Mouse (Mus musculus) neural tube, embryonic 14.5 days (tissue): Measurements from ENCODE around the gene Plscr2. TPM values are rescaled to one million over a fixed set of nuclear protein-coding genes. Genes with fewer than 3 reads are reported as not detected.
A peak's percentile ranks its signal among the peaks of the same experiment; 100 is the strongest.

Experiments
- ATAC-seq: fragments of 200-750 bp; cut with Nextera tagmentation; 2 replicates; pipeline ENCODE4 v1.8.0; 2017; ENCODE audit warnings: low read depth, mild to moderate bottlenecking, moderate TSS enrichment, moderate library complexity
- H3K27ac ChIP-seq: fragments of 300-500 bp; sonication (generic); 2 replicates; pipeline ENCODE4 v1.5.1; 2014; ENCODE audit warnings: low read depth, mild to moderate bottlenecking, control low read depth, low read length, moderate library complexity, mixed read lengths
- H3K27me3 ChIP-seq: fragments of 300-500 bp; sonication (generic); 2 replicates; pipeline ENCODE4 v1.6.1; 2014; ENCODE audit warnings: low read length; ENCODE audit not compliant: control insufficient read depth, insufficient read depth
- H3K36me3 ChIP-seq: fragments of 300-500 bp; sonication (generic); 2 replicates; pipeline ENCODE4 v1.6.1; 2014; ENCODE audit warnings: low read length, mixed read lengths; ENCODE audit not compliant: control insufficient read depth, insufficient read depth
- H3K4me1 ChIP-seq: fragments of 300-500 bp; sonication (generic); 2 replicates; pipeline ENCODE4 v1.6.1; 2014; ENCODE audit warnings: low read length; ENCODE audit not compliant: control insufficient read depth, insufficient read depth
- H3K4me2 ChIP-seq: fragments of 300-500 bp; sonication (generic); 2 replicates; pipeline ENCODE4 v1.6.1; 2014; ENCODE audit warnings: mild to moderate bottlenecking, low read depth, low read length, control low read depth
- H3K4me3 ChIP-seq: fragments of 300-500 bp; sonication (generic); 2 replicates; pipeline ENCODE4 v1.5.1; 2014; ENCODE audit warnings: low read depth, low read length, control low read depth, mixed read lengths
- H3K9ac ChIP-seq: fragments of 300-500 bp; sonication (generic); replicated peaks from 2 replicates; pipeline ENCODE4 v1.6.1; 2014; ENCODE audit warnings: low read depth, mild to moderate bottlenecking, control low read depth, low read length, mixed read lengths
- H3K9me3 ChIP-seq: fragments of 300-500 bp; sonication (generic); 2 replicates; pipeline ENCODE4 v1.6.1; 2016; ENCODE audit warnings: low read length; ENCODE audit not compliant: control insufficient read depth
- WGBS: fragments of 180-500 bp; shearing (Covaris S2); extraction: QIAGEN DNeasy Blood & Tissue Kit; methylation state at CpG from one replicate; pipeline ENCODE4 v1.1.7; 2014; 5-methylcytosine and 5-hydroxymethylcytosine counted together
- polyA plus RNA-seq: library from polyadenylated mRNA; unstranded; fragments of >200 nt; fragmentation: Nextera tagmentation; extraction: Ambion mirVana; gene quantifications from 2 replicates; pipeline ENCODE4 v1.2.1, GENCODE M21; 2014

Plscr2 gene
- 1.5 TPM in 1 of 2 replicates, not detected in the other for polyA plus RNA-seq

GRCm38 (mm10) chr9:92275486-92276207 lies at the start of gene Plscr2:
Plscr2 (plus strand) TSS chr9:92275602.
- H3K4me1 ChIP-seq: no peaks in the 10 kb centered on the region
- H3K9me3 ChIP-seq: no peaks in the 10 kb centered on the region
- no peak within 1 kb of the TSS for H3K9ac ChIP-seq
- no peaks in the 10 kb centered on the region for H3K36me3 ChIP-seq
- ATAC-seq: no peak
- no peak within 1 kb of the TSS for H3K27ac ChIP-seq
- H3K4me3 ChIP-seq: no peak within 1 kb of the TSS
- H3K27me3 ChIP-seq: no peaks in the 10 kb centered on the region
- no peak within 1 kb of the TSS for H3K4me2 ChIP-seq
- 73% methylated on average over 9 of the region's 9 CpGs for WGBS

GRCm38 (mm10) chr9:92226127-92226655 lies 49.2 kb upstream of the Plscr2 start:
- WGBS: 86% methylated on average over 3 of the region's 3 CpGs
- no peaks in the 10 kb centered on the region for H3K27me3 ChIP-seq

GRCm38 (mm10) chr9:92226795-92227194 lies 48.6 kb upstream of the Plscr2 start:
- ATAC-seq: no peak
- no peak overlapping the region for H3K4me3 ChIP-seq
- H3K4me2 ChIP-seq: no peak overlapping the region
- H3K9ac ChIP-seq: no peak overlapping the region
- H3K27me3 ChIP-seq: no peaks in the 10 kb centered on the region
- H3K27ac ChIP-seq: no peak overlapping the region
- H3K36me3 ChIP-seq: no peaks in the 10 kb centered on the region
- H3K4me1 ChIP-seq: no peaks in the 10 kb centered on the region
- no peaks in the 10 kb centered on the region for H3K9me3 ChIP-seq
- WGBS: 90% methylated on average over 3 of the region's 3 CpGs

More at GRCm38 (mm10) chr9:92226127-92226655, 49.2 kb upstream of the Plscr2 start:
- Histone ChIP-seq H3K36me3 (no peaks in the 10 kb centered on the region), H3K9me3 (no peaks in the 10 kb centered on the region), H3K27ac (no peak overlapping the region), H3K9ac (no peak overlapping the region), H3K4me1 (no peaks in the 10 kb centered on the region), H3K4me2 (no peak overlapping the region), H3K4me3 (no peak overlapping the region)
- ATAC-seq: no peak

GRCm38 (mm10) chr9:92228867-92229832 lies 46.3 kb upstream of the Plscr2 start:
- H3K4me2 ChIP-seq: no peak overlapping the region
- ATAC-seq: no peak
- 88% methylated on average over 16 of the region's 16 CpGs for WGBS
- no peaks in the 10 kb centered on the region for H3K9me3 ChIP-seq
- no peaks in the 10 kb centered on the region for H3K4me1 ChIP-seq
- H3K36me3 ChIP-seq: no peaks in the 10 kb centered on the region
- H3K4me3 ChIP-seq: no peak overlapping the region
- H3K9ac ChIP-seq: no peak overlapping the region
- no peaks in the 10 kb centered on the region for H3K27me3 ChIP-seq
- H3K27ac ChIP-seq: no peak overlapping the region

GRCm38 (mm10) chr9:92229833-92230205 lies 45.6 kb upstream of the Plscr2 start:
- no peak for ATAC-seq
- Histone ChIP-seq H3K4me1 (no peaks in the 10 kb centered on the region), H3K36me3 (no peaks in the 10 kb centered on the region), H3K4me2 (no peak overlapping the region), H3K27me3 (no peaks in the 10 kb centered on the region), H3K9me3 (no peaks in the 10 kb centered on the region), H3K9ac (no peak overlapping the region), H3K27ac (no peak overlapping the region), H3K4me3 (no peak overlapping the region)
- 73% methylated on average over 2 of the region's 2 CpGs for WGBS

- H3K4me2 ChIP-seq: no peak overlapping the region
- no peak for ATAC-seq
- no peaks in the 10 kb centered on the region for H3K4me1 ChIP-seq
- H3K4me3 ChIP-seq: no peak overlapping the region
- 83% methylated on average over 11 of the region's 11 CpGs for WGBS
- no peaks in the 10 kb centered on the region for H3K27me3 ChIP-seq
- no peak overlapping the region for H3K27ac ChIP-seq
- H3K9me3 ChIP-seq: no peaks in the 10 kb centered on the region
- H3K36me3 ChIP-seq: no peaks in the 10 kb centered on the region
- no peak overlapping the region for H3K9ac ChIP-seq
These were observed 40.4 kb upstream of the Plscr2 start for GRCm38 (mm10) chr9:92234901-92235458.

GRCm38 (mm10) chr9:92248773-92249446 lies 26.5 kb upstream of the Plscr2 start:
- Histone ChIP-seq H3K27ac (no peak overlapping the region), H3K4me1 (0 out of 2 replicates have a peak, but pooled peaks cover 7% of the 10 kb centered on the region), H3K9me3 (no peaks in the 10 kb centered on the region), H3K9ac (no peak overlapping the region), H3K4me2 (no peak overlapping the region), H3K36me3 (no peaks in the 10 kb centered on the region), H3K27me3 (no peaks in the 10 kb centered on the region), H3K4me3 (no peak overlapping the region)
- ATAC-seq: no peak
- WGBS: 86% methylated on average over 7 of the region's 7 CpGs

GRCm38 (mm10) chr9:92249447-92249852 lies 26.0 kb upstream of the Plscr2 start, which contains the start of gene Plscr1:
Plscr1 (plus strand) TSS chr9:92249750.
- no peak for ATAC-seq
- peak within 1 kb of the TSS; percentile 53 for H3K4me3 ChIP-seq
- peak within 1 kb of the TSS; percentile 56 for H3K9ac ChIP-seq
- H3K27ac ChIP-seq: peak within 1 kb of the TSS; percentile 40; the same call in 1 of the 2 replicates
- peak within 1 kb of the TSS; percentile 80 for H3K4me2 ChIP-seq
- H3K9me3 ChIP-seq: no peaks in the 10 kb centered on the region
- H3K4me1 ChIP-seq: 0 out of 2 replicates have a peak, but pooled peaks cover 7% of the 10 kb centered on the region
- WGBS: 40% methylated on average over 7 of the region's 7 CpGs
- no peaks in the 10 kb centered on the region for H3K36me3 ChIP-seq
- no peaks in the 10 kb centered on the region for H3K27me3 ChIP-seq
